Mouse (Mus musculus): ENCODE measurements around the gene Dck.

Dck gene

DNA sequence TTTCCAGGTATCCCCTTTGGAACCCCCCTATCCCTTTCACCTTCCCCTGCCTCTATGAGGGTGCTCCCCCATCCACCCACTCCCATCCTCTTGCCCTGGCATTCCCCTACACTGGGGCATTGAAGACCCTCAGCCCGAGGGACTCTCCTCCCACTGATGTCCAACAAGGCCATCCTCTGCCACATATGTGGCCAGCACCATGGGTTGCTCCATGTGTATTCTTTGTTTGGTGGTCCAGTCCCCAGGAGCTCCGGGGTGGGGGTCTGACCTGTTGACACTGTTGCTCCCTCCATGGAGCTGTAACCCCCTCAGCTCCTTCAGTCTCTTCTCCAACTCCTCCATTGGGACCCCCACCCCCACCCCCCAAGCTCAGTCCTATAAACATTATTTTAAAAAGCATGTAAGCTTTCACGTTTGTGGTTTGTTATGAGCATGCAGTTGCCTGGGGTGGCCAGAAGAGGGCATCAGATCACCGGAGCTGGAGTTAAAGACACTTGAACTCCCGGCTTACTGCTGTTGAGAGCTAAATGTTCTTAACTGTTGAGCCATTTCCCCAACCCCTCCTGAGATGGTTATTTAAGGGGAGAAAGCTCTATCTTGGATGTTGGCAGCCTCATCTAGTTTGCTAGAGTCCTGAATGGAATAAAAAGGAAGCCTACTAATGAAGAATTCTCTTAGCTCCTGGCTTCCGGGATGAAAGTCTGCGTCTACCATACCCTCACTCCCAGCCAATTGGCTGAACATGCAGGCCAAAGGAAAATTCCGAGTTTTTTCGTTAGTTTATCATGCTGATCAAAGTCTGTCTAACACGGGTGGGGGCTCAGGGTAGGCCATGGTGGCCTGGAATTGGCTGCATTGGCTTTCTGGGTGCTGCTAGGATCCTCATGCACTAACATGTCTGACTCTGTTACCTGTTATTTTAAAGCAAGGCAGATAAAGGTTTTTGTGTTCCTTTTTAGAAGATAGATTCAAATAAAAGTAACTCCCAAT lies 26.8 kb downstream of the Dck start:
- DNase-seq (ENCODE audit: low read depth, low spot score): peak; percentile 27

DNA sequence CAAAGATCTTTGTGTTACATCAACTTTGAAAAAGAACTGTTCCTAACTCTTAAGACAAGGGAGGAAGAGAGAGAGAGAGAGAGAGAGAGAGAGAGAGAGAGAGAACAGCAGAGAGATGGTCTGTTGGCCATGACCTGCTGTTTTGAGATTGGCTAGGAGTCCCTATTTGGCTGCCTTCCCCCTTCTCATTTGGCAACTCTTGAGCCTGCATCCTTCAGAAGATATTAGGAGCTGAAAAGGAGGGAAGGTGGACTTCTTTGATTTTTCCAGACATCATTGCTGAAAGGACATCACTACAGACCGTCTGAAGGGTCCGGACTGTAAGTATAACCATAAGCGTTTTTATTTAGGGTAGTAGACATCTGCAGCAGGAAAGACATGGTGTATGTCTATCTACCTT lies 28.9 kb downstream of the Dck start:
- DNase-seq (ENCODE audit: low read depth, low spot score): no peak

DNA sequence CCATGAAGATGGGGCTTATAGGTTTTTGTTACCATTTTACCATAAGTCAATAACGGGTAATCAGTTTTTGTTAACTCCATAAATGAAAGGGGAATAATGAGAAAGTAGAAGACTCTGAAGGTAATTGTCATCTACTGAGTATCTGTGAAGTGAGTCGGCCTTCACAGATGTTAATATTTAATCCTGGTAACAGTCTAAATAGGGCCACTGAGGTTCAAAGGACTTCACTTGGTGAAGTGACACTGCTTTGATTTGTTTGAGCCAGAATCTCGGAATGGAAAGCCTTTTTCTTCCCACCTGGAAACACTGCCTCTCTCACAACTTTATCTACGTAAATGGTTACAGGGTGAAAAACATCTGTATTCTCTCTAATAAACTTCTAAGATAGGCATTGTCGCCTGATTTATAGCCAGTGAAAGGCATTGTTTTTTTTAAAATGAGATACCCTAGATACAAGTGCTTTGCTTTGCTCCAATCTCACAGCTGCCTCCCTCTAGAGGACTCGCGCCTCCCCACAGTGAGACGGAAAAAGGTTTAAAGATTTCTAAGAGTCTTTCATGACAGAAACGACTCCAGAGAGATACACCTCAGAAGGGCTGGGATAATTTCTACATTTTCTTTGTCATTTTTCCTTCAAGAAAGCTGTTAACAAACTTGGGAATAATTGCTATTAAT lies 31.3 kb downstream of the Dck start:
- DNase-seq (ENCODE audit: low read depth, low spot score): no peak

DNA sequence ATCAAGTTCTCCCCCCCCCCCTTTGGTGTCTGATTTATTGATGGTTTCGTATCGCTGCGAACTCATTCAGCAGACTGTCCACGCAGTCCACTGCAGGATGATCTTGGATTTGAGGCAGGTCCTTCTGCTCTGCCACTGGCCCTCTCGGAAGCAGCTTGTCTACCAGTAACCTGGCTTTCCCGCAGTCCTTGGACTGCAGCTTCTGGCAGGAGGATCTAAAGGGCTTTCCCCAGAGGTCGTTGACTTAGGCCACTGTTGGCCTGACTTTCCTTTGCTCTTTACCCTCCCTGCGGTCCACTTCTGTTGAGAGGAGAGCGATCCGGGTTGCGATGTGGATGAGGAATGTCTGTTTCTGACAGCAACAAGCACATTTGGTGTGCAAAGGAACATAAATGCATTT lies 31.8 kb downstream of the Dck start:
- no peak for DNase-seq (ENCODE audit: low read depth, low spot score)

DNA sequence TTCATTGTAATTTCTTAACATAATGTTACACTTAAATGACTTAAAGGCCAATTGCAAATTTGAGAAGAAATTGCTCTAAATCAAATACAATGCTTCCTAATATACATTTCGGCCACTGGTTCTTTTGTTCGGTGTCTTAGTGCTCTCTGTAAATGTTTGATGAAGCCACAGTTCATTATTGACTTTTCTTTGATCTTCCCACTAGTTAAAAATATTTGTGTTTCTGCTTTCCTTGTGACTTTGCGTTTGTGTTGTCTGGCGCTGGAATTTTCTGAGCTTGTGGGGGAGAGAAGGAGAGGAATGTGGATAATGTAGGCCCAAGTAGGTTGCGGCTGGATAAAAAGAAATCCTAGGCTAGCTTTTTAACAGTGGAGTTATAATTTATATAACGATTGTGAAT lies 32.3 kb downstream of the Dck start:
- no peak for DNase-seq (ENCODE audit: low read depth, low spot score)

DNA sequence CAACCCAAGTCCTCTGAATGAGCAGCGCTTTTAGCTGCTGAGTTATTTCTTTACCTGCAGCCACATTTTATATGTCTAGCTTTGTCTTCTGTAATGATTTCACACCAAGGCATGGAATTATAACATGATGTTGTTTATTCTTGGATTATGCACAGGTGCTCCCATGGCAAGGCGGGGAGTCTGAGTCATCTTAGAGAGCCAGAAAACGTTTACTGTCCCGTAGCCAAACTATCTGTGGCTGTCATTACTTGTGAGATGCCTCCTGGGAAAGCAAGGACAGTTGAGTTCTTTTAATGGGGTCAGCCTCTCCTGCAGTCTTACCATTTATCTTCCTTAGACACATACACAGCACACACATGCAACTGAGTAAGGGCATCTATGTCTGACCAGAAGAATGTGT lies 40.8 kb downstream of the Dck start:
- no peak for DNase-seq (ENCODE audit: low read depth, low spot score)

DNA sequence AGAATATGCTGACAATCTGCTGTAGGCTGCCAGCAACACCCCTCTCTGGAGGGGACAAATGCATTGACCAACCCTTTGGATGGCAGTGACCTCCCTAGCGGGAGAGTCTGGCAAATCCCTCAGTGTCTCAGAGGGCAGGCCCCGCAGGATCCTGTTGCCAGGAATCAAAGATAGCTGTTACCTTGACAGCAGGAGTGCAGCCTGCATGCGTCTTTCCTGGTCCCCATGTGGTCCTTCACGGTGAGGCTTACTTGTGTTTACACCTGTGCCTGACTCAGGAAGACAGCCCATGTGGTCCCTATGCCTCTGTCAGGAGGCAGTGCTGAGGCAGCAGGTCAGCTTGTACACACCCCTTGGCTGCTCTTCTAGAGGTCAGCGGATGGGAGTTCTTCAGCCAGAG lies 41.5 kb downstream of the Dck start:
- no peak for DNase-seq (ENCODE audit: low read depth, low spot score)

DNA sequence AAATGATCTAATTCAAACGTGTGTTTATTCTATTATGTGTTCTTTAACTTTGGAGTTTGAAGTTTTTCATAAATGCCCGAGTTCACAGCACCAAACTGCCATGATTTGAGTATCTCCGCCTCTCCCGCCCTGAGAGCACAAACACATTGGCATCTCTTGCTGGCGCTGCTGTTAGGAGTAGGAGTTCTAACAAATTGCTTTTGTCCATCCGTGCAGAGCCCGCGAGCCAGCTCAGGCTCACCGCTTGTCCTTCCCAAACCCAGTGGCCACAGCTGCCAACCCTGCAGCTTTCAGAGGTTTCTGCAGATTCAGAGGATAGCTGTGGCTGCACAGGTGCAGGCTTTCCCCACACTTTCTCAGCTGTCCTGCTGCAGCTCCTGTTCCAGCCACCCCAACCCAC lies 42.5 kb downstream of the Dck start:
- DNase-seq (ENCODE audit: low read depth, low spot score): no peak

DNA sequence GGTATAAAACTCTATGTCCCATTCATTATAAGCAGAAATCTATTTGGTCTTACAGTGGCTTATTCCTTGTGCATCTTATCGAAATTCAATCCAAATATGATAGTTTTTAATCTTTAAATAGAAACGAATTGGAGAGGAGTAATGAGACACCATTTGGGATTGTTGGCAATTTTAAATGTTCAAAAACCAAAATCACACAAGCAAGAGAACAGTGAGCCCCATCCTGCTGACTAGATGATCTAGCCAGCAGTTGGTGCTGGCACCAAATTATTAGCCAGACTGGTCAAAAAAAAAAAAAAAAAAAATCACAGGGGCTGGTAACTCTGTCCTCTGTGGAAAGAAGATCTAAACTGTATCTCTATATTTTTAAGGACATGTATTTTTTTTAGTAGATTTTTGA lies 48.4 kb downstream of the Dck start:
- DNase-seq (ENCODE audit: low read depth, low spot score): no peak

DNA sequence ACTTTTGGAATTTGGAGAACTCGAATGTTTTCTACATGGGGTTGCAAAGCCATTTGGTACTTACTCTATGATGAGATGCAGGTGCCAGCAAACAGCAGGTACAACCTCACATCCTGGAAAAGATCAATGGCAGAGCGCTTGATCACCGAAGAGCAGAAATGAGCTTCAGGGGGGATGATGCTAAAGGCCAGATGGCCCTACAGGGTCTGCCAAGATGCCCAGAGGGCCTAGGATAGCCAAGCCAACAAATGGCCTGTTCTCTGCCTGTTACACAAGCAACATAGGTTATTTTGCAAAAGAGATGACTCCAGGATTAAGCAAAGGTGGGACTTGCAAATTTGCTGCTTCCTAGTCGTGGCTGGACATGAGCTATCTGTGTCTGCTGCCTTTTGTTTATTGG lies 49.8 kb downstream of the Dck start:
- DNase-seq (ENCODE audit: low read depth, low spot score): no peak

DNA sequence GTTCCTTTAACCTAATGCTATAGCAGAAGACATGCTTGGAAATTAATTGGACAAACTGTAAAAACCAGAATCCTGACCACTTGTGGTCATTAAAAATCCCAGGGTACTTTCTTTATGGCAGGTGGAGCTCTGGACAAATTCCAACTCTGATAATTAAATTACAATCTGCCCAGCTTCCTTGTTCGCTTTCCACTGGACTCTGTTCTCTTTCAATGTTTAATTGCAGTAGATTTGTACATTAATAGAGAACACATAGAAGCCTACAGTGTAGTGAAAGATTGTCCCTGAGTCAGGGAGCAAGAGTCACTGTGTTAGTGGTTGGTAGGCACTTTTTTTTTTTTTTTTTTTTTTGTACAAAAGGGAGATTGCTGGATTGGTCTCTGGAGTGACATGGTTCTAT lies 56.7 kb downstream of the Dck start:
- no peak for DNase-seq (ENCODE audit: low read depth, low spot score)

DNA sequence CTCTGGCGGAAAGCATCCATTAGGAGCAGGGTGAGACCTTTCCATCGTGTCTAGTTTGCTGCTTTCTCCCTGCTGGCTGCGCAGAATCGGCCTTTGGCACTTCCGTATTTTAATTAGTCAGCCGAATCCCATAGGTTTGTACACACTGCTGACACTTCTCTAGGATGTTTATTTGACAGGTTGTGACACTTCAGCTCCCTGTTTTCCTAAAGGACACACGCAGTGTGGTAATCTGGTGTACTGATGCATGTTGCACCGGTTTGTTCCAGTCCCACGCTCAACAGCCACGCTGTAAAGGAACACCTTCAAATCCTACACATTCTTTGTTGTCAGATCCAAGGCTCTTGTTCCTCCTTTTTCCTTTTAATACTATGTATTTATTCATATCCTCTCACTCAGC lies 60.0 kb downstream of the Dck start:
- DNase-seq (ENCODE audit: low read depth, low spot score): no peak

DNA sequence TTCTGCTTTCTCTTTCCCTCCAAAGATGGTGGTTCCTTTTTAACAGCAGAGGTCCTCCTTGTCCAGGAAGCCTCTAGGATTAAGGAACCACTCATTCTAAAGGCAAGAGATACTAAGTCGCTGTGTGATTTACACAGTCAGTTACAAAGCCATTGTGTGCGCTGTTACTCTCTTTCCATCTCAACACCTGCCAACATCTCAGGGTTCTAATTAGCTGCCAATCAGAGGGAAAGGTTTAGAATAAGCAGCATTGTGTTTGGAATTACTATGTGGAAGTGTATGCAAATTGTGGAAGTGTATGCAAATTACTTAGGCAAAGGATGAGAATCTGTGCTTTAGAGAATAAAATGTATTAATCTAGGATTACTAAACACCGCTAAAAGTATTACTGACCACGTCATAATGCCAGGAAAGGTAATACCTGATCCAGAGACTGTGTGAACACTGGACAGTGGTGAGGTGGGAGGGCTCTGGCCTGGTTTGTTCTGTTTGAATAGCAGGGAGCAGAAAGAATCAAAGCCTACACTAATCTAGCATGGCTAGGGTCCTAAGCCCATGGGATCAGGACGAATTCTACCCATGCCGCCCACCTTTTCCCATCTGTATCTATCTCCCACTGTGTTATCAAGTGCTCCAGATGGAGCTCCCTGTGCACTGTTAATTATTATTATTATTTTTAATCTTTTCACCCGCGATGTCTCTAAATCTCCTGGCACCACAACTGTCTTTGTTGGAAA lies 65.2 kb downstream of the Dck start:
- no peak for DNase-seq (ENCODE audit: low read depth, low spot score)

DNA sequence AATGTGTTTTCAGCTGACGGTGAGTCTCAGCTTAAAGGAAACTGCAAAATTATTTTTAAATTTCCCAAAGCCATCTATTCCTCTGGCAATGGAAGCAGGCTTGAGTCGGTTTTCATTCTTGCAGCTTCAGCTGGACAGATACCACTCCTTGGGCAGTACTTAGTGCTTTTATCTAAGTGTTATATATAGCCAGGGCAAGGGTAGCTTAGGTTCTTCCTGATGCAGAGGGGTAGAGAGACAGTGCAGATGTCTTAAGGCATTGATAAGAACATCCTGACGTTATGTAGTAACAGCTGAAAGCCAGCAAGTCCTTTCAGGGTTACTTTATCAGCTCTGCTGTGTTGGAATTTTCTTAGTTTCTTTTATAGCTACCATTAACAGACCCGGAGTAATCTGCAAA lies 66.1 kb downstream of the Dck start:
- no peak for DNase-seq (ENCODE audit: low read depth, low spot score)

DNA sequence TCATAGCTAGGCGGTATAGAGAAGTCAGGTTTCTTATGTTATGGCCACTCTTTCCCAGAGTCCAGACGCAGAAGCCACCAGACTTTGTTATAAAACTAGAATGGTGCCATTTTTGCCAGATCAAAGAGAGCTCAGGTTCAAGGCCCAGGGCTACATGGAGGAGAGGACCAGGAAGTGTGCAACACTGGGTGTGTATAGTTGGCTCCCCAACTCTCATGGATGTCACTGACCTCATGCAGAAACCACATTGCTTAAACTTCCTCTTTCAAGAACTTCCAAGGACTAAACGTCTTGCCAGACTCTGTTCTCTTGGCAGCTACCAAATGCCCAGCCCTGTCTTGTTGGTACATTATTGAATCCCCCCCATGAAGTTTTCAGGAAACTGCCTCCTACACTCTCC lies 67.1 kb downstream of the Dck start:
- no peak for DNase-seq (ENCODE audit: low read depth, low spot score)

All from skeletal muscle tissue, adult 2 months (tissue).